Mouse (Mus musculus): Measurements from ENCODE around the gene Prpf18. TPM values are rescaled to one million over a fixed set of nuclear protein-coding genes. Genes with fewer than 3 reads are reported as not detected.
"Not testable (repeated sequence)": the region's sequence is repeated elsewhere in the genome, so short reads cannot be mapped to it uniquely, and the experiment has no call there.

Prpf18 gene
- 10 to 100 TPM; 39.3 to 42.0 TPM for total RNA-seq (2021)
- long read RNA-seq, experiment 1, transcript Prpf18-201 (10 exons, 3,522 nt): major isoform, 5 of 51 reads
- long read RNA-seq, experiment 1, partial matches to known transcripts: 1 of 51 reads
- long read RNA-seq, experiment 1, other reads (novel, unspliced or antisense): 45 of 51 reads
- long read RNA-seq, experiment 2, partial matches to known transcripts: 1 of 34 reads
- long read RNA-seq, experiment 2, other reads (novel, unspliced or antisense): 29 of 34 reads

- peak; percentile 87 for DNase-seq (ENCODE audit: low spot score)
Measured at GRCm38 (mm10) chr2:4651500-4652285, at the start of gene Prpf18. Gene Prpf18 (minus strand): TSS chr2:4652113.

GRCm38 (mm10) chr2:4679886-4680285, 28.0 kb upstream of the Prpf18 start:
- DNase-seq (ENCODE audit: low spot score): no peak

GRCm38 (mm10) chr2:4671636-4672035, 19.7 kb upstream of the Prpf18 start:
- DNase-seq (ENCODE audit: low spot score): no peak

GRCm38 (mm10) chr2:4669701-4670100, 17.8 kb upstream of the Prpf18 start:
- no peak for DNase-seq (ENCODE audit: low spot score)

- no peak for DNase-seq (ENCODE audit: low spot score)
Measured at GRCm38 (mm10) chr2:4668626-4669025, 16.7 kb upstream of the Prpf18 start.

GRCm38 (mm10) chr2:4660677-4661076, 8.8 kb upstream of the Prpf18 start:
- DNase-seq (ENCODE audit: low spot score): no peak

GRCm38 (mm10) chr2:4649646-4650045, 2.3 kb downstream of the Prpf18 start:
- no peak for DNase-seq (ENCODE audit: low spot score)

GRCm38 (mm10) chr2:4648094-4648493, 3.8 kb downstream of the Prpf18 start:
- no peak for DNase-seq (ENCODE audit: low spot score)

- DNase-seq (ENCODE audit: low spot score): no peak
Measured at GRCm38 (mm10) chr2:4645066-4645465, 6.8 kb downstream of the Prpf18 start.

GRCm38 (mm10) chr2:4638189-4638588, 13.7 kb downstream of the Prpf18 start:
- no peak for DNase-seq (ENCODE audit: low spot score)

- DNase-seq (ENCODE audit: low spot score): no peak
Measured at GRCm38 (mm10) chr2:4636656-4637055, 15.3 kb downstream of the Prpf18 start.

- DNase-seq (ENCODE audit: low spot score): no peak
Measured at GRCm38 (mm10) chr2:4635804-4636203, 16.1 kb downstream of the Prpf18 start.

GRCm38 (mm10) chr2:4630197-4630835, 21.6 kb downstream of the Prpf18 start:
- DNase-seq (ENCODE audit: low spot score): no peak

- DNase-seq (ENCODE audit: low spot score): no peak
Measured at GRCm38 (mm10) chr2:4629470-4629869, 22.4 kb downstream of the Prpf18 start.

- DNase-seq (ENCODE audit: low spot score): no peak
Measured at GRCm38 (mm10) chr2:4628920-4629319, 23.0 kb downstream of the Prpf18 start.

- DNase-seq (ENCODE audit: low spot score): no peak
Measured at GRCm38 (mm10) chr2:4626911-4627310, 25.0 kb downstream of the Prpf18 start.

GRCm38 (mm10) chr2:4621471-4621985, 30.4 kb downstream of the Prpf18 start:
- DNase-seq (ENCODE audit: low spot score): peak; percentile 35

- DNase-seq (ENCODE audit: low spot score): peak; percentile 71
Measured at GRCm38 (mm10) chr2:4620640-4621401, 31.1 kb downstream of the Prpf18 start.

- no peak for DNase-seq (ENCODE audit: low spot score)
Measured at GRCm38 (mm10) chr2:4619893-4620593, 31.9 kb downstream of the Prpf18 start.

GRCm38 (mm10) chr2:4619126-4619525, 32.8 kb downstream of the Prpf18 start:
- not testable (repeated sequence) for DNase-seq (ENCODE audit: low spot score)

- DNase-seq (ENCODE audit: low spot score): no peak
Measured at GRCm38 (mm10) chr2:4616995-4617394, 34.9 kb downstream of the Prpf18 start.

All from gastrocnemius, adult 18-20 months (tissue).